Mouse (Mus musculus) mouse embryonic stem cell (cell line): ENCODE data around the gene Cldn15.

ENCODE experiments used
- in situ Hi-C, 2 experiments: fragments of 300-500 bp; cut with MboI; formaldehyde crosslinking; loops; 1 replicate in 1 of 2; 3 replicates in 1 of 2; pipeline ENCODE4 v1.14.3; 2019 to 2020; ENCODE audit warnings: low sequenced_read_pairs in 2 of 2, low pct_unique_long_range_greater_than_20kb in 1 of 2, mixed read lengths in 1 of 2; ENCODE audit not compliant: unreplicated experiment in 1 of 2

Gene Cldn15

GRCm38 (mm10) chr5:137015913-137016312 lies 49.5 kb downstream of the Cldn15 start:
- in situ Hi-C loops: no loop called here

- in situ Hi-C loops: no loop called here
These were observed 57.9 kb downstream of the Cldn15 start for GRCm38 (mm10) chr5:137024318-137024717.

GRCm38 (mm10) chr5:137025132-137025531 lies 58.7 kb downstream of the Cldn15 start:
- in situ Hi-C loops: loop anchor here in 1 of 2 experiments (5.0 kb wide), 1 partner anchor 82 kb away; no protein-coding TSS in a partner anchor
